Mouse (Mus musculus) subcutaneous adipose tissue, adult 2 months (tissue): Measurements from ENCODE around the gene Alms1. TPM values are rescaled to one million over a fixed set of nuclear protein-coding genes. Genes with fewer than 3 reads are reported as not detected.

ENCODE experiments used
- polyA plus RNA-seq: library from polyadenylated mRNA; depleted of rRNA; stranded (reverse); fragments of >200 nt; gene quantifications from 2 replicates; pipeline ENCODE4 v1.2.3, GENCODE M21; 2012; ENCODE audit warnings: low replicate concordance; rRNA removed

Alms1 gene
- 0.69 and 2.3 TPM in 2 replicates for polyA plus RNA-seq

DNA sequence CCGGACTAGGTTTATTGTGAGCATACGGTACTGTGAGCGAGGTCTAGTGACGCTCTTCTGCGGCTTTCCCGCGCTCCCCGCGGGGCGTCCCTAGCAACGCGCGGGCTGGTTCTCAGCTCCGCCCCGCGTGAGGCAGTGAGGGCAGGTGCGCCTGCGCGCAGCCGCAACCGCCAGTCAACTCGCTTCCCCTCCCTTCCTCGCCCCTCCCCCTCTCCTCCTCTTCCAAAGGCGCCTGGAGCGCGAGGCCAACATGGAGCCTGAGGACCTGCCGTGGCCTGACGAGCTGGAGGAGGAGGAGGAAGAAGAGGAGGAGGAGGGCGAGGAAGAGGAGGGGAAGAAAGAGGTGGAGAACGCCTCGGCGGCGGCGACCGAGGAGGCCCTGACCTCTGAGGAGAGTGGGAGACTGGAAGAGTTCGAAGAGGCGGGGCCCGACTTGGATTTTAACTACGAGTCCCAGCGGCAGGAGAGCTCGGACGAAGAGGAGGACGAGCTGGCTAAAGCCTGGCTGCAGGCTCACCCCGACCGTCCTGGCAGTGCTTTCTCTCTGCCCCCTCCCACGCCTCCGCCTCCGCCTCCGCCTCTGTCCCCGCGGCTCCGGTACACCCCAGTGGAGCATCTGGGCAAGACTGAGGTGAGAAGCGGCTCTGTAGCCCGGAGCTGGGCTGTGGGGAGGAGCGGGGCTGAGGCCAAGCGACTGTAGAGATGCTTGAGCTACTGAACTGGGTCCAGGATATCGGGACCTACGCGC is at the start of gene Alms1:
Alms1 (plus strand) TSS at position 136 of the 748 bp plus-strand sequence.

DNA sequence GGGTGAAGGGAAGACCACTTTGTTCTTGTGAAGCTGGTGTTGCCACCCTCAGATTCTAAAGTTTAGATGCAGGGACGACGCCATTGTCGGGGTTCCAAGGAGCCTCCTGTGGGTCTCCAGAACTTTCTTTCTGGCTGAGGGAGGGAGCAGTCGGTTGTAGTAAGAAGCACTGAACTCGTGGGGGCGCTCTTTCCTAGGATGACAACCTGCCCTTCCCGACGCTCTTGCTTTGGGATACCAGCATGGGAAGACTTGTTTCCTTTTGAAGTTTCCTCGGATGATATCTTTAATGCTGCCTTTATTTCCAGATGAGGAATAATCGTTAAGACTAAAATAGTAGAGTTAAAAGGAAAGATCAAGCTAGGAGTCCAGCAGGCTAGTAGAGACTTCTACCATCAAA is 125.8 kb downstream of the Alms1 start, which contains the start of gene Nat8f7:
Nat8f7 (minus strand) TSS at position 101 of the 400 bp plus-strand sequence.

Other genes with a start within 250 kb of the Alms1 start
- 35.7 and 44.5 TPM in 2 replicates for gene Rab11fip5, start 212.9 kb upstream of the Alms1 start, polyA plus RNA-seq
- not detected in 2 replicates for gene Noto, start 163.6 kb upstream of the Alms1 start, polyA plus RNA-seq
- 25.7 and 49.9 TPM in 2 replicates for gene Smyd5, start 155.5 kb upstream of the Alms1 start, polyA plus RNA-seq
- gene Cct7, start 136.0 kb upstream of the Alms1 start, polyA plus RNA-seq: 95.1 and 154 TPM in 2 replicates
- gene Pradc1, start 135.6 kb upstream of the Alms1 start, polyA plus RNA-seq: 23.1 and 29.8 TPM in 2 replicates
- gene Fbxo41, start 84.5 kb upstream of the Alms1 start, polyA plus RNA-seq: 0.03 and 0.41 TPM in 2 replicates
- 0.05 TPM in 1 of 2 replicates, not detected in the other for gene Egr4, start 73.9 kb upstream of the Alms1 start, polyA plus RNA-seq
- gene Nat8f7, start 125.7 kb downstream of the Alms1 start, polyA plus RNA-seq: 0.54 and 0.89 TPM in 2 replicates
- gene Nat8f3, start 178.2 kb downstream of the Alms1 start, polyA plus RNA-seq: 0.92 and 2.0 TPM in 2 replicates
- gene Nat8f6, start 233.4 kb downstream of the Alms1 start, polyA plus RNA-seq: 0.87 and 0.99 TPM in 2 replicates
- gene Nat8f5, start 233.4 kb downstream of the Alms1 start, polyA plus RNA-seq: not detected in 2 replicates
- gene Nat8, start 244.6 kb downstream of the Alms1 start, polyA plus RNA-seq: 0.18 TPM in 1 of 2 replicates, not detected in the other